Mouse (Mus musculus) fibroblast of lung, adult 2 months (primary cell): ENCODE data around the gene Gm6871.
A peak's percentile ranks its signal among the peaks of the same experiment; 100 is the strongest.
"Not testable (repeated sequence)": the region's sequence is repeated elsewhere in the genome, so short reads cannot be mapped to it uniquely, and the experiment has no call there.

Experiments used
- DNase-seq: peaks from one replicate; pipeline ENCODE4 v3.0.0-alpha.2; 2011; ENCODE audit warnings: low read depth

The Gm6871 gene

DNA sequence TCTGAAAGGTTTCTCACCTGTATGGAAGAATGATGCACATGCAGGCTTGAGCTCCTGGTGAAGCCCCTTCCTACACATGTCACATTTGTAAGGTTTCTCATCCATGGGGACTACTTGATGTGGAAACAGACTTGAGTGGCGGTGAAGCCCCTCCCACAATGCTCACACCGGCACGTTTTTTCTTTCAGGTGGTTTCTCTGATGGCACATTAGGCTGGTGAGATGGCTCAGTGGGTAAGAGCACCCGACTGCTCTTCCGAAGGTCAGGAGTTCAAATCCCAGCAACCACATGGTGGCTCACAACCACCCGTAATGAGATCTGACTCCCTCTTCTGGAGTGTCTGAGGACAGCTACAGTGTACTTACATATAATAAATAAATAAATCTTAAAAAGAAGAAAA, at the start of gene Gm6871:
TSS of gene Gm6871 (minus strand) at position 101 of the 400 bp plus-strand sequence.
- DNase-seq = not testable (repeated sequence)

DNA sequence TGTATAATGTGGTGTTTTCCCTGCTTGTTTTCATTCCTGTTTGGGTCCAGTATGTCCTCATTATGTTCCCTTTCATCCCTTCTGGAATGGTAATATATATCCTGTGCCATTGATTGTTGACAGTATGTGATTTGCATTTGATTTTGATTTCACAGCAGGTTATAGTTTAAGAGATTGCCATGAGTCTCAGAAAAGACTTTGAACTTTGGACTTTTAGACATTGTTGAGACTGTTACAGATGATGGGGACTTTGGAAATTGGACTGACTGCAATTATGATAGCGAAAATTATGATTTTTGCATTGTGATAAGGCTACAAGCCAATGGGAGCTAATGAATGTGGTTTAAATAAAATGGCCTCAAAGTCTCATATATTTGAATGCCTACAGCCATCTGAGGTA, 42.8 kb upstream of the Gm6871 start:
- DNase-seq = not testable (repeated sequence)

- no peak for DNase-seq
These were observed 38.2 kb upstream of the Gm6871 start for GRCm38 (mm10) chr7:41611654-41612053.

- DNase-seq = no peak
These were observed 26.6 kb upstream of the Gm6871 start for GRCm38 (mm10) chr7:41599932-41600548.

- DNase-seq = peak; percentile 82
These were observed 25.8 kb upstream of the Gm6871 start, which contains the start of gene 2610021A01Rik for GRCm38 (mm10) chr7:41599034-41599813. TSS of gene 2610021A01Rik (plus strand) at chr7:41599230.

- no peak for DNase-seq
These were observed 25.2 kb upstream of the Gm6871 start for GRCm38 (mm10) chr7:41598615-41599014.

DNA sequence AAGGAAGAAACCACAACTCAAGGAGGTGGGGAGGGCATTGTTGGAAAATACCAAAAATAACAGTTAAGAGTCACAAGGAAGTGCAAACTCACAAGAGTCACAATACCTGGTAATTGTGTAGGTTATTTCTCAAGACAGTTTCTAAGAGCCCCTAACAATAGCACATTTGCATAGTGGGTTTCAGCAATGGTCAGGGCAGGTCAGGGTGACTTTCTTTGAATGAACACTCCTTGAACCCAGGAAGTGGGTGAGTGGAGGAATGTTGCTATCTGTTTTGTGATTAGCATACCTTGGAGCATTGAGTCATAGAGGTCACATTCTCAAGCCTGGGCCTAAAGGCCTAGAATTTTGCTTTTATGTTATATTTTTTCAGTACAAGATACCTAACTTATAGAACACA, 14.4 kb upstream of the Gm6871 start:
- DNase-seq = not testable (repeated sequence)

GRCm38 (mm10) chr7:41582028-41582427, 8.6 kb upstream of the Gm6871 start:
- no peak for DNase-seq

- DNase-seq = no peak
These were observed 4.5 kb upstream of the Gm6871 start for GRCm38 (mm10) chr7:41577956-41578355.

DNA sequence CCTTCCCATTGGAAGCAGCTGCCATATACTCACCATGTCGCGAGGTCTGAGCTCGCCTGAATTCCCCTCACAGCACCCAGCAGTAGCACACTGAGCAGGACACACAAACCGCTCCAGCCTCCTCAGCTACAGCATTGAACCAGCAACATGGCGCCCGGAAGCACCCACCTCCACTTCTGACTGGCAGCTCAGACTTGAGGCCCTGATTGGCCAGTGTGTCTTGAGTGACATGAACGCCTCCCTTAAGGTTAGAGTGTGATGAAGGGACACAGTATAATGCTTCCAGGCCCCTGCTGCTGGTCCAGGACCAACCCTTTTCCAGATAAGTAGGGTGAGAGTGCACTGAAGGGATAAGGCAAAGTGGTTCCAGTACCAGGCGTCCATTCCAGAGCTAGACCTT, 12.8 kb downstream of the Gm6871 start:
- DNase-seq = no peak

DNA sequence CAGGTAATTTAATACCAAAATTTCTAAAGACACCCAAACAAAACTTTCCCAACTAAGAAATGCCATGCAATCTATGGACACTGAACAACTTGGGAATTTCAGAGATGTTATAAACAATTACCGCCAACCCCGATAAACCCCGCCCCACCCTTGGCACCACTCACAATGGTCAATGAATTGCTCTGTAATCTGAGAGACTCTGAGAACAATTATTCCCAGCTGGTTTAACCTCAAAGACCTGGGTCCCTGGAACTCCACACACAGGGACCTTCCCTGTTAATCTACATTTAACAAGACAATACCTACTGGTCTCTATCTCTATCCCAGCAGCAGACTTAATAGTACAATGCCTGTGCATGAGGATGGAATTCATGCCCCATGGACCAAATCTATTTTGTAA, 60.8 kb downstream of the Gm6871 start:
- no peak for DNase-seq

GRCm38 (mm10) chr7:41512207-41512606, 61.3 kb downstream of the Gm6871 start:
- no peak for DNase-seq

DNA sequence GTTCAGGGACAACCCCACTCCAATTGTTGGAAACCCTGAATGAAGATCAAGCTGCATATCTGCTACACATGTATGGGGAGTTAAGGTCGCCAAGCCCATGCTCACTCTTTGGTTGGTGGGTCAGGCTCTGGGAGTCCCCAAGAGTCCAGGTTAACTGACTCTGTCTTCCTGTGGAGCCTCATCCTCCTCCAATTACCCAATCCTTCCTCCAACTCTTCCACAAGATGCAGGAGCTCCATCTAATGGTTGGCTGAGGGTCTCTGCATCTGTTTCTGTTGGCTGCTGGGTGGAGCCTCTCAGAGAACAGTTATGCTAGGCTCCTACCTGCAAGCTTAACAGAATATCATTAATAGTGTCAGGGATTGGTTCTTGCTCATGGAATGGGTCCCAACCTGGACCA, 71.1 kb downstream of the Gm6871 start:
- no peak for DNase-seq

DNA sequence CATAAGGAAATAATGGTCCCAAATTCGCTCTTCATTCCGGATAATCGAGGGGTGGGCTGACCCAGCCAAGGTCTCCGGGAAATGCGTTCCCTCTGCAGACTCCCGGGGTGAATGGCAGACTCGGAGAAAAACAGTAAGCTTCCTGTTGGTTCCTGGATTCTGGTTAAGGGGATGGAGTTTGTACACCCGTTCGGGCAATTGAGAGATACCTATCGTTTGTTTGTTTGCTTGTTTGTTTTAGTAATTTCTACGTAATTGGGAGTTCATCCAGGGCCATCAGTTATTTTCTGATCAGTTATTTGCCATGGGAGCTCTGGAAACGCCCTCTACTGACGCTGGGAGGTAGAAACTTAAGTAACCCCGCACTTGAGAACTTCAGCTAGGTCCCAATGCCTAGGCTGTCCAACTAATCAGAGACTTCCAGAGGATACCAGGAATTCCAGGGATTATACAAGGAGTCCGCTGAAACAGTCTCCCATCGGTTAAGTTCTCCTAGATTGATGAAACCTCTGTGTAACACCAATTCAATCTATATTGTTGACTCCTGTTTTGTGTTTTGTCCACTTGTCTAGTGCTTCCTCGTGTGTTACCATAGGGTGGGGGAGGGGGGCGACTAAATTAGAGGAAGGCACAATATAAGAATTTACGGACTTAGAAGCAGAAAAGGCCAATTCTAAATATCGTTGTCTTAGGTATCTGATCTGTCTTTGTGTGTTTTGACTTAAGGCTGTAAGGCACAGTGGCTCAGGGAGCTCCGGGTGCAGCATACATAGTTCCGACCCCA, 73.1 kb downstream of the Gm6871 start:
- DNase-seq = peak; percentile 26

GRCm38 (mm10) chr7:41499389-41500049, 73.9 kb downstream of the Gm6871 start, which contains the start of the genes Gm20449 and AW146154:
TSS of gene Gm20449 (minus strand) at chr7:41499417.
TSS of gene AW146154 (minus strand) at chr7:41499890.
- peak; percentile 84 for DNase-seq

- DNase-seq = not testable (repeated sequence)
These were observed 74.5 kb downstream of the Gm6871 start for GRCm38 (mm10) chr7:41499018-41499388.

DNA sequence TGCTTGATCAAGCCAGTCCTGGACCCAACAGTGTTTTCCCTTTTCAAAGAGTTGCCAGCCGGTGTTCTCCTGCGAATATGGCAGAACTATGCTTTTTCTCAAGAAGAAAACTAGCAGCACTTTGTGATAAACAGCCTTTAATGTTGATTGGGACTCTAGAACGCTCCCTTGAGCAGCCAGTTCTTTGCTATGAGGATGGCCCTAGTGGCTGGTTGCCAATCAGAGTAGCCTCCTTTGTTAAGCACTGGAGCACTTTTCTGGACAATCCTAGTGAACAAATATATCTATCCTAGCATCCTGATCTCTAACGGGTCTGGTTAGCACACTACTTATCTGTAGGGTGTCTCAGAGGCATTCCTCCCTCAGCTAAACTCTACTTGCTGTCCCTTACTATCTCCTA, 75.0 kb downstream of the Gm6871 start:
- DNase-seq = not testable (repeated sequence)

DNA sequence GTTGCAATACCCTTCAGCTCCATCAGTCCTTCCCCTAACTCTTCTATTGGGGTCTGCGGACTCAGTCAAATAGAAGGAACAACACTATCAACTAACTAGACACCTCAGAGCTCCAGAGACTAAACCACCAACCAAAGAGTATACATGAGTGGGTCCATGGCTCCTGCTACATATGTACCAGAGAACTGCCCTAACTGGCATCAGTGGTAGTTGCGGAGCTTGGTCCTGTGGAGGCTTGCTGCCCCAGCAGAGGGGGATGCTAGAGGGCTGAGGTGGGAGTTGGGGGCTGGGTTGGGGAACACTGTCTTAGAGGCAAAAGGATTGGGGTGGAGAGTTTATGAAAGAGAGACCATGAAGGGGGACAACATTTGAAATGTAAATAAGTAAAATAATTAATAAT, 75.6 kb downstream of the Gm6871 start:
- no peak for DNase-seq
